Mouse (Mus musculus) thymus, adult 18-20 months (tissue): Measurements from ENCODE around the gene Tent2.

ENCODE experiments used
- DNase-seq, 2 experiments: peaks; one replicate each; pipeline ENCODE4 v3.0.0; 2022; ENCODE audit warnings: mixed read lengths in 2 of 2

The Tent2 gene

GRCm38 (mm10) chr13:93138059-93138458, 54.1 kb downstream of the Tent2 start:
- no peak for DNase-seq

- no peak for DNase-seq
These were observed 55.1 kb downstream of the Tent2 start for GRCm38 (mm10) chr13:93137098-93137497.

- no peak for DNase-seq
These were observed 55.9 kb downstream of the Tent2 start for GRCm38 (mm10) chr13:93136251-93136650.

- DNase-seq: no peak
These were observed 56.7 kb downstream of the Tent2 start for GRCm38 (mm10) chr13:93135501-93135900.

- DNase-seq: no peak
These were observed 61.5 kb downstream of the Tent2 start for GRCm38 (mm10) chr13:93130674-93131073.

- no peak for DNase-seq
These were observed 63.2 kb downstream of the Tent2 start for GRCm38 (mm10) chr13:93128961-93129360.

- no peak for DNase-seq
These were observed 63.9 kb downstream of the Tent2 start for GRCm38 (mm10) chr13:93128111-93128860.

GRCm38 (mm10) chr13:93122321-93122720, 69.9 kb downstream of the Tent2 start:
- no peak for DNase-seq

- no peak for DNase-seq
These were observed 74.9 kb downstream of the Tent2 start for GRCm38 (mm10) chr13:93117241-93117640.

GRCm38 (mm10) chr13:93102340-93103090, 89.7 kb downstream of the Tent2 start:
- DNase-seq: no peak

- no peak for DNase-seq
These were observed 93.6 kb downstream of the Tent2 start for GRCm38 (mm10) chr13:93098596-93098995.

- DNase-seq: no peak
These were observed 95.5 kb downstream of the Tent2 start for GRCm38 (mm10) chr13:93096643-93097042.
